Mouse (Mus musculus) limb, embryonic 15.5 days (tissue): ENCODE results near the gene Hes6. TPM values are rescaled to one million over a fixed set of nuclear protein-coding genes. Genes with fewer than 3 reads are reported as not detected.

Source experiments
- ATAC-seq: fragments of 200-750 bp; cut with Nextera tagmentation; 2 replicates; pipeline ENCODE4 v1.8.0; 2017; ENCODE audit warnings: low read depth, moderate TSS enrichment; ENCODE audit not compliant: insufficient number of reproducible peaks, low FRiP score, low TSS enrichment
- H3K27ac ChIP-seq: fragments of 300-500 bp; sonication (generic); 2 replicates; pipeline ENCODE4 v1.5.1; 2015; ENCODE audit warnings: moderate library complexity, mild to moderate bottlenecking, inconsistent platforms
- H3K27me3 ChIP-seq: fragments of 300-500 bp; sonication (generic); 2 replicates; pipeline ENCODE4 v1.6.1; 2015; ENCODE audit warnings: inconsistent platforms
- H3K36me3 ChIP-seq: fragments of 300-500 bp; sonication (generic); 2 replicates; pipeline ENCODE4 v1.6.1; 2015; ENCODE audit warnings: inconsistent platforms
- H3K4me1 ChIP-seq: fragments of 300-500 bp; sonication (generic); 2 replicates; pipeline ENCODE4 v1.6.1; 2015; ENCODE audit warnings: inconsistent platforms
- H3K4me2 ChIP-seq: fragments of 300-500 bp; sonication (generic); 2 replicates; pipeline ENCODE4 v1.6.1; 2015; ENCODE audit warnings: mild to moderate bottlenecking, inconsistent platforms
- H3K4me3 ChIP-seq: fragments of 300-500 bp; sonication (generic); 2 replicates; pipeline ENCODE4 v1.5.1; 2015; ENCODE audit warnings: mild to moderate bottlenecking, inconsistent platforms
- H3K9ac ChIP-seq: fragments of 300-500 bp; sonication (generic); 2 replicates; pipeline ENCODE4 v1.6.1; 2015; ENCODE audit warnings: inconsistent platforms
- H3K9me3 ChIP-seq: fragments of 300-500 bp; sonication (generic); 2 replicates; pipeline ENCODE4 v1.6.1; 2016; ENCODE audit warnings: inconsistent platforms
- WGBS: fragments of 180-500 bp; shearing (Covaris S2); methylation state at CpG from one replicate; pipeline ENCODE4 v1.1.7; 2015; 5-methylcytosine and 5-hydroxymethylcytosine counted together
- polyA plus RNA-seq: library from polyadenylated mRNA; unstranded; fragments of >200 nt; fragmentation: Nextera tagmentation; extraction: Ambion mirVana; gene quantifications from 2 replicates; pipeline ENCODE4 v1.2.1, GENCODE M21; 2015

The Hes6 gene
- polyA plus RNA-seq, 1 experiment from 2014 or later, result 73.6 TPM

DNA sequence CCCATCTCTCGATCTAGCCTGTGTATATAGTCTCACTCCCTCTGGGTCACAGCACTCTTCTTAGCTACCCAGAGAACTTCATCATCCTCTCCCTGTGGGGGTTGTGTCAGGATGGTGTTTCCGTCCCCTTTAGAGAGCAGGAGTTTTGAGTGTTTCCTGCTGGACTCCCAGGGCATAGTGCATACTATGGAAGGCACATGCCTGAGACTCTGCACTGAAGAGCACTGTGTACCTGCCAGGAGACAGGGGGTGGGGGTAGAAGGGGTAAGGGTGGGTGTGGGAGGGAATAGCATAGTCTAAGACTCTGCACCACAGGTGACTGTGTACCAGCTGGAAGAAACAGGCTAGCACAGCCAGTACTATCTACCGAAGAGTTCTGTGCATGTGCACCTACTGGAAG, 40.5 kb upstream of the Hes6 start:
- H3K36me3 ChIP-seq, result peaks cover 9% of the 10 kb centered on the region; the same call in 1 of the 2 replicates
- H3K9me3 ChIP-seq, result no peaks in the 10 kb centered on the region
- no peak overlapping the region for H3K4me3 ChIP-seq
- H3K27me3 ChIP-seq, result no peaks in the 10 kb centered on the region
- no peak overlapping the region for H3K27ac ChIP-seq
- no peak overlapping the region for H3K9ac ChIP-seq
- no peak for ATAC-seq
- no peak overlapping the region for H3K4me2 ChIP-seq
- H3K4me1 ChIP-seq, result peaks cover 46% of the 10 kb centered on the region
- WGBS, result 87% methylated on average over 3 of the region's 3 CpGs

GRCm38 (mm10) chr1:91453932-91454331, 40.1 kb upstream of the Hes6 start:
- Histone ChIP-seq H3K4me2 (no peak overlapping the region), H3K9me3 (no peaks in the 10 kb centered on the region), H3K4me3 (no peak overlapping the region), H3K27ac (no peak overlapping the region), H3K4me1 (peaks cover 45% of the 10 kb centered on the region), H3K9ac (no peak overlapping the region), H3K36me3 (peaks cover 11% of the 10 kb centered on the region; the same call in 1 of the 2 replicates), H3K27me3 (no peaks in the 10 kb centered on the region)
- ATAC-seq, result no peak
- 77% methylated on average over 9 of the region's 9 CpGs for WGBS

- Histone ChIP-seq H3K9ac (no peak overlapping the region), H3K27me3 (no peaks in the 10 kb centered on the region), H3K4me1 (peaks cover 28% of the 10 kb centered on the region), H3K9me3 (no peaks in the 10 kb centered on the region), H3K4me3 (no peak overlapping the region), H3K27ac (no peak overlapping the region), H3K4me2 (no peak overlapping the region), H3K36me3 (peaks cover 31% of the 10 kb centered on the region)
- no peak for ATAC-seq
- WGBS, result 52% methylated on average over 5 of the region's 5 CpGs
Measured at GRCm38 (mm10) chr1:91451547-91452084, 37.8 kb upstream of the Hes6 start.

- no peak for ATAC-seq
- Histone ChIP-seq H3K4me3 (no peak overlapping the region), H3K4me1 (peaks cover 28% of the 10 kb centered on the region), H3K9ac (no peak overlapping the region), H3K4me2 (no peak overlapping the region), H3K27ac (no peak overlapping the region), H3K27me3 (no peaks in the 10 kb centered on the region), H3K9me3 (no peaks in the 10 kb centered on the region), H3K36me3 (peaks cover 31% of the 10 kb centered on the region)
- WGBS, result 76% methylated on average over 5 of the region's 5 CpGs
Measured at GRCm38 (mm10) chr1:91450851-91451250, 37.0 kb upstream of the Hes6 start.

GRCm38 (mm10) chr1:91448688-91449087, 34.9 kb upstream of the Hes6 start:
- Histone ChIP-seq H3K36me3 (peaks cover 33% of the 10 kb centered on the region), H3K4me2 (no peak overlapping the region), H3K4me3 (no peak overlapping the region), H3K27me3 (no peaks in the 10 kb centered on the region), H3K4me1 (peaks cover 34% of the 10 kb centered on the region), H3K9ac (no peak overlapping the region; the same call in 1 of the 2 replicates), H3K9me3 (no peaks in the 10 kb centered on the region), H3K27ac (no peak overlapping the region)
- 96% methylated on average over 10 of the region's 10 CpGs for WGBS
- no peak for ATAC-seq

GRCm38 (mm10) chr1:91446511-91446910, 32.7 kb upstream of the Hes6 start:
- no peaks in the 10 kb centered on the region for H3K9me3 ChIP-seq
- peak overlapping the region; percentile 78 for H3K27ac ChIP-seq
- ATAC-seq, result no peak
- no peak overlapping the region for H3K4me2 ChIP-seq
- no peaks in the 10 kb centered on the region for H3K27me3 ChIP-seq
- no peak overlapping the region for H3K4me3 ChIP-seq
- H3K9ac ChIP-seq, result no peak overlapping the region
- H3K36me3 ChIP-seq, result peaks cover 43% of the 10 kb centered on the region
- H3K4me1 ChIP-seq, result peaks cover 28% of the 10 kb centered on the region
- 79% methylated on average over 4 of the region's 4 CpGs for WGBS

DNA sequence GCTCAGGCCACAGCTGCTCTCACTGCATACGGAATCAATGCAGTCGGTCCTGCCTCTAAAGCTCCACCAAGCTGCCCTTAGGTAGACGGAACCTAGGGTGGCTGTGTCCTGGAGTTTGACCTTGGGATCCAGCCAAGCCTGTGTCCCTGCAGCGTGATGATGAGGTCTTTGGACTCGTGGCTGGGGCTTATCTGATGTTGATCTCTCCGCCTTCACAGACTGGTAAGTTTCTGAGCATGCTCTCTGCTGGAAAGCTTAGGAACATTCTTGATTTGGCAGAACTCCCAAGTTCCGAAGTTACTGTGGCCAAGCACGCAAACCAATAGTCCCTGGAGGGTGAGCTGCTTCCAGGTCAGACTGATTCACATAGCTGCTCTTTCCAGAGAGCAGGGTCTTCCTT, 32.2 kb upstream of the Hes6 start:
- Histone ChIP-seq H3K4me3 (no peak overlapping the region), H3K4me2 (no peak overlapping the region), H3K9me3 (no peaks in the 10 kb centered on the region), H3K27me3 (no peaks in the 10 kb centered on the region), H3K4me1 (peaks cover 26% of the 10 kb centered on the region), H3K36me3 (peaks cover 44% of the 10 kb centered on the region), H3K9ac (no peak overlapping the region), H3K27ac (peak overlapping the region; percentile 78)
- ATAC-seq, result 0 out of 2 replicates have a peak, but pooled peaks have one; percentile 23
- WGBS, result 53% methylated on average over 8 of the region's 8 CpGs

DNA sequence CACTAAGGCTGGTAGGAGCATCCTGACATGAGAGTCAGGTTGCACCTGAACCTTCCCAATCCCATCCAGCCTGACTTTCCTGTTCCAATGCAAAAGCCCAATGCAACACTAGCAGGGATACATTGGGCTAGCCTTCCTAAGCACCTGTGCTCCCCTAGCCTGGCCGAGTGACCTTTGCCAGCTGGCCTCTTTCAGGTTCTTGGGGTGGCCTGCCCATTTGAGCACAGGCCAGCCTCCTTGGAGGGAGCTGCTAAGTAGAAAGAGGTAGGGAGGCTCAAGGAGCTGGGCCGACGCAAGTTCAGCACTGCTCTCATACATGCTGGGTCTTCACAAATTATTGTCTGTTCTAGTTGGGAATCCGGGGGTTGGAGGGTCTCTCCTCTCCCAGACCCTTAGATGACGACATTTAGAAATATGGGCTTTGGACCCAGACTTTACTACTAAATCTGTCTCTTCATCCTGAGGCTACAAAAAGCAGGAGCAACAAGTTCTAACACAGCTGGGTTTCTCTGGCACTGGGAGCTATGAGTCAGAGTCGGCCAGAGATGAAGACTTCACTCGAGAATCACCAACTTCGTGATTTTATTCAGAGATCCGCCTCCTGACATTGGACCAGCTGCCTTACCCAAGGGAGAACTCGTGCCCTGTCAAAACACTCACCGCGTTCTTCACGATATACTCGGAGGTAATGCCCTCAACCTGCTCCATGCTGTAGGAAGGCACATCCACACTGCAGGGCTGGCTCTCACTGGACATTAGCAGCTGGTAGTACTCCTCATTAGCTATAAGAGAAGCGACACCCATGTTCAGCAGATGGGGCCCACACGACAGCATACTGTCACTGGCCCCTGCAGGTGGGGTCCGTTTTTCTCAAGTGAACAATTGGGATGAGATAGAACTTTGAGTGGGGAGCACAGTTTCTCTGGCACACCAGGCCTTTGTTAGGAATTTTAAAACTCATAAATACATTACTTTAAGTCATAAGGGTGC, 31.3 kb upstream of the Hes6 start:
- no peak for ATAC-seq
- no peak overlapping the region for H3K9ac ChIP-seq
- H3K9me3 ChIP-seq, result no peaks in the 10 kb centered on the region
- no peak overlapping the region for H3K4me2 ChIP-seq
- H3K36me3 ChIP-seq, result peaks cover 41% of the 10 kb centered on the region
- H3K27ac ChIP-seq, result peak overlapping the region; percentile 78
- 80% methylated on average over 17 of the region's 17 CpGs for WGBS
- no peaks in the 10 kb centered on the region for H3K27me3 ChIP-seq
- no peak overlapping the region for H3K4me3 ChIP-seq
- peaks cover 26% of the 10 kb centered on the region for H3K4me1 ChIP-seq

DNA sequence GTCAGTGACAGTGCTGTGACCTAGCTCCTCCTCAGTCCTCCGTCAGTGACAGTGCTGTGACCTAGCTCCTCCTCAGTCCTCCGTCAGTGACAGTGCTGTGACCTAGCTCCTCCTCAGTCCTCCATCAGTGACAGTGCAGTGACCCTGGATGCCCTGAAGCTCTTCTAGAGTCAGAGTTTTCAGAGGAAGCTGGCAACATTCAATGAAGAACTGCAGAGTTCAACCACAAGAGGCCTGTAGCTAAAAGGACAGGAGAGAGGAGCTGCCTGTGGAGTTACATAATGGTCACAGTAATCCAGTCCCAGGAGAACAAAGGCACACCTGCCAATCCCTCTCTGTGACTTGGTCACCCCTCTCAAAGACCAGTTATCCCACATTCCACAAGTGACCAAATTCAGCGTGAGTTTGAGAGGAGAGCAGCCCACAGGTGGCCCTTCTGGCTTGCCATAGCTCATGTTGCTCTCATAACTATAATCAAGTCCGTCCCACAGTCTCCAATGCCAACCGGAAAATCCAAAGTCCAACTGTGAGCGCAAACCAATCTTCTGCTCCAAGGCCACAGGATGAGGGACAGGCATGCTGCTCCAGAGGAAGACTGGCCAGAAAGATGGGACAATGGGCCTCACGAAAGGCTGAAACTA, 28.6 kb upstream of the Hes6 start:
- Histone ChIP-seq H3K4me3 (no peak overlapping the region), H3K9me3 (no peaks in the 10 kb centered on the region), H3K9ac (no peak overlapping the region), H3K4me1 (peaks cover 26% of the 10 kb centered on the region), H3K4me2 (no peak overlapping the region), H3K27ac (no peak overlapping the region), H3K36me3 (peaks cover 29% of the 10 kb centered on the region), H3K27me3 (no peaks in the 10 kb centered on the region)
- 75% methylated on average over 6 of the region's 7 CpGs for WGBS
- no peak for ATAC-seq

- Histone ChIP-seq H3K4me3 (no peak overlapping the region), H3K36me3 (peaks cover 25% of the 10 kb centered on the region), H3K4me1 (peaks cover 25% of the 10 kb centered on the region), H3K27ac (no peak overlapping the region), H3K4me2 (no peak overlapping the region), H3K9me3 (no peaks in the 10 kb centered on the region), H3K9ac (no peak overlapping the region), H3K27me3 (no peaks in the 10 kb centered on the region)
- 92% methylated on average over 3 of the region's 3 CpGs for WGBS
- ATAC-seq, result no peak
Measured at GRCm38 (mm10) chr1:91441855-91442254, 28.0 kb upstream of the Hes6 start.

GRCm38 (mm10) chr1:91439776-91440175, 25.9 kb upstream of the Hes6 start:
- Histone ChIP-seq H3K4me2 (no peak overlapping the region), H3K27ac (no peak overlapping the region), H3K36me3 (peaks cover 27% of the 10 kb centered on the region), H3K27me3 (no peaks in the 10 kb centered on the region), H3K9me3 (no peaks in the 10 kb centered on the region), H3K4me3 (no peak overlapping the region), H3K9ac (no peak overlapping the region), H3K4me1 (peaks cover 22% of the 10 kb centered on the region)
- no peak for ATAC-seq
- 81% methylated on average over 8 of the region's 8 CpGs for WGBS

- Histone ChIP-seq H3K27me3 (no peaks in the 10 kb centered on the region), H3K4me1 (peaks cover 17% of the 10 kb centered on the region), H3K4me2 (no peak overlapping the region), H3K4me3 (no peak overlapping the region), H3K36me3 (peaks cover 32% of the 10 kb centered on the region), H3K9me3 (no peaks in the 10 kb centered on the region), H3K9ac (no peak overlapping the region), H3K27ac (no peak overlapping the region)
- no peak for ATAC-seq
- WGBS, result 67% methylated on average over 7 of the region's 7 CpGs
Measured at GRCm38 (mm10) chr1:91437573-91437972, 23.7 kb upstream of the Hes6 start.
